Mouse (Mus musculus) naive thymus-derived CD4-positive, alpha-beta T cell, adult 2 months (primary cell): ENCODE results near the gene Raver2.

Source experiments
- DNase-seq: peaks from one replicate; pipeline ENCODE4 v3.0.0-alpha.2; 2011; ENCODE audit warnings: low read depth

The Raver2 gene

DNA sequence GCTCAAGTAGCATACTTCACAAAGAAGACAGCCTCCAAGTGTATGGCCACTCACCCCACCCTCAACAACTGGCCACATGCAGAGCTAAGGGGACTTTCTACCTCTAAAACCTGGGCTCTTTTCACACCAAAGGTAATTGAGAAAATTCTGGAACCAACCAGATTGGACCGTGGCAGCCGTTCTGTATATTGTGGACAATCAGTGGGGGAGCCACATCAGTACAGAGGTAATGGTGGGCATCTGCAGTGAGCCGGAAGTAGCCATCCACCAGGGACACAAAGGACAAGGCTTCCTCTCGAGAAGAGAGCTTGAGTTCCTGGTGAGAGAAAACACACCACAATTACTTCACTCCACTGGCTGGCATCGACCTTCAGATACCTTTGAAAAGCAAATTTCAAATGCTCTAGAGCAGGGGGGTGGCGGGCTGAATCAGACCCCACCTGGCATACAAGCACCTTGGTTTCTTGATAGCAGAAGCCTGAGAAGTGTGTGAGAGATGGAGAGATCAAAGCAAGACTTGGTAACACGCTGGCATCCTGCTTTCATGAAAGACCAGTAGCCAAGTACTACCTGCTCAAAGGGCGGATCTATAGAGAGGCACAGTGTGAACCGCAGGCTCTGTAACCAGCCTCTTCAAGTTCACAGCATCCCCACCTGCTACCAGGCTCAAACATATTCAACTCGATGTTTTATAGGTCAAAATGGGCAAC, 106.3 kb downstream of the Raver2 start:
- DNase-seq = peak; percentile 82

DNA sequence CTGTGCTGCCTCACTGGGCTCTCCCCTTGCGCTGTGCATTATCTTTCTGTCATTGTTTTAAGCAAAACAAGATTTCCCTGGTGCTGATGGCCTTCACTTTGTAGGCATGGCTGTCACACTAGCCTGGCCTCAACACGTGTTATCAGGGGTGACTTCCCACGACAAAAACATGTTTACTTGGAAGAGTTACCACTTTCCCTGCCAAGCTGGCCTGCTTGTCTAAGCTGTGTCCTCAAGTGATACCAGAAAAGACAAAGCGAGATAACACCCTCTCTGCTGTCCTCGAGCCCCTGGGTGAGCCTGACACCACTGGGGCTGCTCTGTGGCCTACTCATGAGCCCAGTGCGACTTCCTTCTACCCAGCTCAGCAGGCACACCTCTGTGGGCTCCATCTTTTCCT, 107.3 kb downstream of the Raver2 start:
- no peak for DNase-seq

DNA sequence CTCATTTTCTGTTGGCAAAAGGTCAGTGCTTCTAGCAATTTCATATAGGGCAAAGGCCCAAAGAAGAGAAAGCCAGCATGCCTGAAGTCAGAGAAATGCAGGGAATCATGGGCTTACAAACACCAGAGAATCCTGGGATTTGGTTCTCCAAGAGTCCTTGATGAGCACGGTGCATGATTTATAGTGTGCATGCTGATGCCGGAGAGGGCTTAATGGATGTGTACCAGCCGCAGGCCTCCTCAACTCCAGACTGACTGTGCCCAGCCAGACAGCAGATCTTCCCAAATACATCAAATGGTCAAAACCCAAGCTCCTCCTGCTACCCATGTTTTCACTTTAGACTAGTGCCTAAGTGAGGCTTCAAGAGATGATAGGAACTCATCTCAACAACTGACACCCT, 109.0 kb downstream of the Raver2 start:
- DNase-seq = no peak

DNA sequence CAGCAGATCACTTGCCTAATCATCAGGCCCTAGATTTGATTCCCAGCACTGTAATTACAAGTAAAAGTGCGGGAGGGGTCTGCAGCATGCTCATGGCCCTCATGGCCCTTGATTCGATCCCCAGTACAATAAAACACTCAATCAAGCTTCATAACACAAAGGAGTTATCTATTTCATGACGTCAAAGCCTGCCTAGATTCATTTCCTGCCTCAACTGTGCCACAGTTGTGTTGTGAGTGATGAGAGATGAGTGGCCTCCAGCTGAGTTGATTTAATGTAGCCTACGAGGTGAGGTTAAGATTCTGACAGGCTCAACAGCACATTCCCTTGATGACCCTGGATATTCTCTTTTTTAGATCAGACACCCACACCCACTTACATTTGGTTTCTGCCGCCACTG, 110.3 kb downstream of the Raver2 start:
- peak; percentile 66 for DNase-seq

DNA sequence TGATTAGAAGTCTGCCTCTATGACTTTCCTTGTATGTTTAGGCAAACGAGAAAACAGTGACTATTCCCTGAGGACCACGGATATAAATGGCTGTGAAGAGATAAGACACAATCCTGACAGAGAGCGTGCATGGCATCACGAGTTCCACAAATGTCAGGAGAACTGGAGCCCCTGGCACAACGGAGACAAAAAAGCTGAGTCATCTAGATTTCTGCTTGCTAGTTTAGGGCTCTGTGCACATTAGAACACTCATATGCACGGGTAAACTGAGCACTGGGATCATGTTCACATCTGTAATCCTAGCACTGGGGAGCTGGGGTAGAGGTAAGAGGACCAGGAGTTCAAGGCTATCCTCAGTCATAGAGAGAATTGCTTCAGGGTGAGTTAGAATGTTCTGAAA, 111.1 kb downstream of the Raver2 start:
- DNase-seq = no peak

DNA sequence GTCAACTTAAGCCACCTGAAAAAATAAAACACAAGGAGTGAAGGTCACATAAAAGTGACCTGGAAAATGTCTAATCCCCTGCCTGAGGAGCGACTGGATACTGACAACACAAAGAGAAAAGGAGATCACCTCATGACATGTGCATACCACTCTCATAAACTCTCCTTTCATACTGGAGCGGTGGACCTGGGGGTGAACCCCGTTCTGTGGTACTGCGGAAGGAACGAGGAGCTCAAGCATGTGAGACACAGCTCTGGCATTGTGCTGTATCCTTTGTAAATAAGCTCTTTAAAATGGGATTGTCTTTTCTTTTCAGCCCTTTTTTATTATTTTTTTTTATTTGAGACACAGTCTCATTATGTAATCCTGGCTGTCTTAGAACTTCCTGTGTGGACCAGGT, 111.9 kb downstream of the Raver2 start:
- DNase-seq = no peak

DNA sequence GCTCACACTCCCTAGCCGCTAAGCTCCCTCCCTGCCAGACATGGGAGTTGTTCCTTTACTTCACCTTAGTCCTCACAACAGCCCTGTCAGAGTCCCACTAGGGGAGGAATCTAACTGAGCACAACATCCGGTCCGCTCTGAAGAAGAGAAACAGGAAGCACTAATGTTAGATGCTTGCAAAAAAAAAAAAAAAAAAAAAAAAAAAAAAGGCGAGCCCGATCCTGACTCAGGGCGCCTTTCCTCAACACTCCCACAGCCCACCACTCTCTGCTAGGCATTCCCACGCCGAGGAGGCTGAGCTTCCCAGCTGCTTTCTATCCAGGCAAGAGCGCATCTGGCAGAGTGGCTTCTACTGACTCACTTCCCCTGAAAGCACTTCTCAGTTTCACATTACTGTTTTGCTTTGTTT, 113.8 kb downstream of the Raver2 start:
- DNase-seq = peak; percentile 81

DNA sequence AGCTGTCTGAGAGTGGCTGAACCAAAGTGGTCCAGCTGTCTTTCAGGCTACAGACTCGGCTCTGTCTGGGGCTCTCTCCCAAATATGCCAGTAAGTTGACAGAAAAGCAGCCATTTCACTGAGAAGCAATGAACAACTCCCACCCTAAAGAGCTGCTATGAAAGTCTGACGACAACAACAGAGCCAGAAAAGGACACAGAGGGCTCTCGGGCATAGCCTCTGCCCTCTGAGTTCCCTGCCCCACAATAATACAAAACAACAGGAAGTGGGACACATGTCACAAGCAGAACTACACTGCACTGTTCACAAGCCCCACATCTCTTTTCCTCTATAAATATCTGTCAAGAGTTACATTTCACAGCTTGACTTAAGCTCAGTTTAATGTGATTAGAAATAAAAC, 116.4 kb downstream of the Raver2 start:
- DNase-seq = peak; percentile 65

DNA sequence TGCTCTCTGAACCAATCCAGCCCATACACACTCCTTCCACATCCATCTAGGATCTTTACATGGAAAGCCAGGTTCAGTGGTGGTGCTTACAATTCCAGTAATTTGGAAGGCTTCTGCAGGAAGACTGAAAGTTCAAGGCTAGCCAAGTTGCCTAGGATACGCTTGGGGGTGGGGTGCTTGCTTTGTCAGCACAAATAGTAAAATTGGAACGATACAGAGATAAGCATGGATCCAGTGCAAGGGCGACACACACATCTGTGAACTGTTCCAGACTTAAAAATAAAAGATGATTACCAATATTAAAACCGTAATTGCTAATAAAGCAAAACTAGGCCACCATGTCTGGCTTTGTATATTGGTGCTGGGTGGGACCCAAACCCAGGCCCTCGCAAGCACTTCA, 117.8 kb downstream of the Raver2 start:
- DNase-seq = no peak

DNA sequence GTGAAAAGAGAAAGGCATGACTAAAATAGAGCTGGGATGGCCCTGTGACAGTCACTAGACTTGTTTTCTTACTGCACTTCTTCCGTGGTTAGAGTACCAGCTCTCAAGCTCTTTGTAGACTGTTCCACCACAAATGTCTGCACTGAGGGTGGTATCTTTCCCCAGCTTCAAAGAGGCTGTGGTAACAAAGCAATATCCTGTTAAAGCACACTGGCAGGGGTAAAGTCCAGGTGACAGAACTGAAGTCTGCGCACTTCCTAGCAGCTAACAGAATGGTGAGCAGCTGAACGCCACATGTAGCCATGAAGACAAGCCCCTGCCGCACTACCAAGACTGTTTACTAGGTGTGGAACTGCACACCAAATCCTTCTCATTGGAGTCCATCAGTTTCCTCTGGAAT, 118.6 kb downstream of the Raver2 start:
- DNase-seq = peak; percentile 94

DNA sequence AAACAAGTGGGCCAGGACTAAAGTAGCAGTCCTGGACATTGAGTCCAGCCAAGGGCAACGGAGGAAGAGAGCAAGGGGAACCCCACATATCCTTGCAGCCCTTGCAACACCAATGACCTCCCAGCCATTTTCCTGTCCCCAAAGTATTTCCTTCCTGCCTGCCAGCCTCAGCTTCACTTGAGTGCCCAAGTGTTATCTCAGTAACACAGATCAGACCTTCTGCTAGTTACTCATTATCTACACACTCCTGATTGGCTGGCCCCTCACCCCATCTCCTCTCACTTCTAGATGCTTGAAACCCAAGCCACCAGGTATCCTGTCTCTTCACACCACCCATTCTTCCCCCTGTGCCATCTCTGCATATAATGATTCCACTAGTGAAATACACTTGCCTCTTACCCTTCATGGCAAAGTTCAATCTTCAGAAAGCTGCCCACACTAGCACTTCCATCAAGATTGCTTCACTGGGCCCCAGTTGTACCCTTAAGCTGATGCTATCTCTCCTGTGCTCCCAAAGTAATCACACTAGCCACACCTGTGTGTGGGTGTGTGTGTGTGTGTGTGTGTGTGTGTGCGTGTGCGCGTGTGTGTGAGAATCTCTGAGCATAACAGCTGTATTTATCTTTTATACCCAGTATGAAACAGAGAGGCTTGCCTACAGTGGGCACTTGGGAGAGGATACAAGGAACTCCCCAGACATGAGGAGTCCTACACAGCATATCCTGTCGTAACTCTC, 123.6 kb downstream of the Raver2 start:
- DNase-seq = peak; percentile 44

DNA sequence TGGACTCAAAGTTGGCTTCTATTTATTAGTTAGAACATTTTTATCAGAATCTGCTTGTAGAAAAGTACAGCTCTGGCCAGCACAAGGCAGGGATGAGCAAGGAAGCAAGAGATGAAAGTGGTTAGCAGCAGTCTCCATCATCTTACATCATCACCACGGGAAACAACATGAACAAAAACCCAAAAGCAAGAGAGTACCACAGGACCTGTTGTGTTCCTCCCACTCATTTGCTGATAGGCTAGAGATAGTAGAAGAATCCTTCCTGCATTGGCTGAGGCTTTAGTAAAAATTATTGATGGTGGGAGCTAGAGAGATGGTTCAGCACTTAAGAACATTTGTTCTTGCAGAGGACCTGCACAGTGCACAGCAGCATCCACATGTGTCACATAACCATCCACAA, 125.4 kb downstream of the Raver2 start:
- peak; percentile 67 for DNase-seq

DNA sequence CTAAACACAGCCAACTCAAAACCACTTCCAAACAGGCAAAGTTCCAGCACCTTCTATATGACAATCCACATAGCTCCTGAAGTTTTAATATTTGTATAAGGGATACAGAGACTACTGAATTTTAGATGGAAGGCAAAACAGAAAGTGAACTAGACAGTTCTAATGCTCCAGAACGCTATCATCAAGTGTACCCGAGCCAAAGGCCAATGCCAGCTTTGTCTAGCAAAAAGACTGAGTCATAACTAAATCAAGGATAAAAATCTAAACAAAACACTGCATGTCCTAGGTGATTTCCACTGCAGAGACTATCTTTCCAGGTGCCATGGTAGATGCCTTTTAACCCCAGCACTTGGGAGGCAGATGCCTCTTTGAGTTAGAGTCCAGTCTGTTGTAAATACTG, 127.6 kb downstream of the Raver2 start:
- DNase-seq = peak; percentile 39

DNA sequence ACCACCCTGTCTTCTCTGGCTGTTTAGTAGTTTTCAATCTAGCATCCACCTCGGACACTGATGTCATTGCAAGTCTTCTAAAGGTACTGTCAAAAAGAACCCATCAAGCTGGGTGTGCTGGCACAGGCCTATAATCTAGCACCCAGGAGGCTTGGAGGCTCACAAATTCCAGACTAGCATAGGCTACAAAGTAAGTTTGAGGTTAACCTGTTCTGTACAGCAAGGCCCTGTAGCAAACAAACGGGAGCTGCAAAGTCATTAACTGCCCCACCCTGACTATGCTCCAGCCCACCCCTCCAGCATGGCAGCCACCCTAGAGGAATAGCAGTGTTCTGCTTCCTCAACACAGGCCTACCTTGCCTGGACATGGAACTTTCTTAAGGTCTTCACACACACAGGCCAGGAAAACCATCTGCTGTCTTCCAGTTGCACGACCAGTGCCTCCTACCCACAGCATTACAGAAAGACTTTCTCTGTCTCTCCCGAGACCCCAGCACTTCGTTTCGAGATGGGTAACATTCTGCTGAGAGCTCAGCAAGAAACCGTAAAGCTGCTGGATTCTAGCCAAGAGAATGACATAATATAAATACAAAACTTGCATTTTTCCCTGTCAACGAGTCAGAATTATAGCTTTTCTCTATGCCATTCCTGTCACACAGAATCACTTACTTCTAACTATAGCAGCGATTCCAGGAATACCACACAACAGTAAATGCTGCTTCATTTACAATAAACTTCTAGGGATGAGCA, 128.8 kb downstream of the Raver2 start:
- no peak for DNase-seq

DNA sequence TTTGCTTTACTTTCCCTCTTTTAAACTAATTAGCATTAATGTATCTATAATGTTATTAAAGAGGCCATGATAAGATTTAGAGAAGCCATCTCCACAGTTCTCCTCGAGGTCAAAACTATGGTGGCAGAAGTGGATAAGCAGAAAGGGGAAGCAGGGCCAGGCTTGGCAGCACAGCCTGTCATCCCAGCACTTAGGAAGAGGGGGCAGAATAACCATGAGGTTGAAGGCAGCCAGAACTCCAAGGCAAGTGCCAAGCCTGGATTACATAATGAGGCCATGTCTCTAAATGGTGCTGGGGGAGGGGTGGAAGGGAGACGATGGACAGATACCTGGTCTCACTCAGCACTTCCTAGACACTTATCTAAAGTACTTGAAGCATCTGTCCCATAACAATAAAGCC, 129.6 kb downstream of the Raver2 start:
- DNase-seq = no peak

DNA sequence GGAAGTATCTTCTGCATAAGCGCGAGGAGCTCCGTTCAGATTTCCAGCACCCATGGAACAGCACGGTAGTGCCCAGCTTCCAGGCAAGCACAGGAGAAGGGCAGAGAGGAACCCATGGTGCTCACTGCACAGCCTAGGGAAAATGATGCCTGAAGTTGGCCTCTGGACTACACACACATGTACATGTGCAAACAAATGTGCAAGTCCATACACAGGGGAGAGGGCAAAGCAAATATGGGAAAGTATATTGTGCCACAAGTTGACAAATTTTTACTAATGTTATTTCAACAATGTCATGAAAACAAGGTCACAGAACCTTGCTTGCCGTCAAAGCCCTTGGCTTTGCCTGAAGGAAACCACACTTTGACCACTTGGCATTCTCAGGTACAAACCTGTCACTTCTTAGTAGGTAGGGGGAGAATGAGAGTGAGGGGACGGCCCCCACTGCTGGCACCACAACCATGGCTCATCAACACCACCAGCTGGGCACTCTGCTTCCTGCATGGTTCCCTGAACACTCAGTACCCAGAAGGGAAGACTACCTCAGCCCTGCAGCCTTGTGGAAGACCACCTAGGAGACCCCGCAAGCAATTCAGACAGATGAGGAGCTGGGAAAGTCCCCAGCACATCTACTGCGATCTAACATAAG, 130.8 kb downstream of the Raver2 start:
- peak; percentile 61 for DNase-seq
